ENCODE assay signal across 7 mouse cellular contexts in the genomic region with DNA sequence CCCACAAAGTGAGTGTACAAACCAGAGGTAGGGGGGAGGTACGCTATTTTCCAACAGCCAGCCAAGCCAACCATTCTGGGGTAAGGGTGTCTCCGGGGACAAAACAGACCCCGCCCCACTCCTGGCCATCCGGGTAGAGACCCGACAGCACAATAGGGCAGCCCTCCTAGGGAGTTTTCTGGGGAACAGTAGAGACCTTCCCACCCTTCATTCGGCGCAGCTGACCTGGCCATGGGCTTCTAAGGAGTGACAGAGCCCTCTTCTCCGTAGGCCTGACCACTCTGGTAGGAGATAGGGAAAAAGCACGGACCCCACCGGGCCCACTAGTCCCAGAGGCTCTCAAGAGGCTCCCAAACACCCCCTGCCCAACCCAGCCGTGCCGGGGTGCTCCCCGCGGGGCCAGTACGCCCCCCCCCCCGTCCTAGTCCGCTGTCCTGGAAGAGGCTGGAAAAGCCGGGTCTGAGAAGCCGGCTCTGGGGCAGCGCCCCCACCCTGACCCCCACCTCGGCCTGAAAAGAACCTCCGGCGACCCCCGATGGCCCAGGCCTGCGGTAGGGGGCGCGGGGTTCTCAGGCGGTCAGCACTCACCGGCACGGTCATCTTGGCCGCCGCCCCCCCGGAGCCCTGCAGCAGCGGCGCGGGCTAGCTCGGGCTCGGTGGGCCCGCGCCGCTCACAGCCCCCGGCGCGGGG. TPM values are rescaled to one million over a fixed set of nuclear protein-coding genes. Genes with fewer than 3 reads are reported as not detected.
A peak's percentile ranks its signal among the peaks of the same experiment; 100 is the strongest.
DNase-seq lines count a peak whose midpoint lies in the region; ATAC-seq lines count a peak whose summit lies in the region.

No protein-coding gene starts in this region.

- H3K4me3 ChIP-seq in neural tube, embryonic 11.5 days (ENCODE audit: low read depth, low read length): peak overlapping the region; percentile 92
- H3K4me3 ChIP-seq in embryonic facial prominence, embryonic 14.5 days (ENCODE audit: low read depth, low read length): peak overlapping the region; percentile 89
- peak overlapping the region; percentile 89 for H3K4me3 ChIP-seq in intestine, embryonic 16.5 days (ENCODE audit: low read length)
- peak overlapping the region; percentile 97 for H3K4me3 ChIP-seq in midbrain, embryonic 15.5 days

- no peaks in the 10 kb centered on the region for H3K27me3 ChIP-seq in neural tube, embryonic 11.5 days (ENCODE audit: control insufficient read depth, insufficient read depth, low read length)
- no peaks in the 10 kb centered on the region for H3K27me3 ChIP-seq in embryonic facial prominence, embryonic 14.5 days (replicated peaks; ENCODE audit: control insufficient read depth, insufficient read depth, low read length)
- H3K27me3 ChIP-seq in intestine, embryonic 16.5 days (replicated peaks; ENCODE audit: control insufficient read depth, insufficient read depth, low read length): no peaks in the 10 kb centered on the region
- H3K27me3 ChIP-seq in midbrain, embryonic 15.5 days (replicated peaks): no peaks in the 10 kb centered on the region

- peak overlapping the region; percentile 77 for H3K27ac ChIP-seq in neural tube, embryonic 11.5 days (ENCODE audit: low read depth, low read length)
- H3K27ac ChIP-seq in embryonic facial prominence, embryonic 14.5 days (replicated peaks; ENCODE audit: low read depth, low read length): peak overlapping the region; percentile 77
- peak overlapping the region; percentile 82 for H3K27ac ChIP-seq in intestine, embryonic 16.5 days (ENCODE audit: low read length)
- peak overlapping the region; percentile 84 for H3K27ac ChIP-seq in midbrain, embryonic 15.5 days

- peak; percentile 53 for ATAC-seq in neural tube, embryonic 11.5 days (ENCODE audit: insufficient read depth, low FRiP score, low TSS enrichment)
- ATAC-seq in embryonic facial prominence, embryonic 14.5 days (ENCODE audit: low read depth): peak; percentile 13; the same call in 1 of the 2 replicates
- ATAC-seq in intestine, embryonic 16.5 days: no peak
- ATAC-seq in midbrain, embryonic 15.5 days (replicated peaks): peak; percentile 34

- H3K36me3 ChIP-seq in neural tube, embryonic 11.5 days (ENCODE audit: control insufficient read depth, insufficient read depth, low read length): no peaks in the 10 kb centered on the region
- no peaks in the 10 kb centered on the region for H3K36me3 ChIP-seq in embryonic facial prominence, embryonic 14.5 days (ENCODE audit: control insufficient read depth, insufficient read depth, low read length)
- no peaks in the 10 kb centered on the region for H3K36me3 ChIP-seq in intestine, embryonic 16.5 days (ENCODE audit: control insufficient read depth, insufficient read depth, low read length)
- no peaks in the 10 kb centered on the region for H3K36me3 ChIP-seq in midbrain, embryonic 15.5 days (replicated peaks)

- no peaks in the 10 kb centered on the region for H3K9me3 ChIP-seq in neural tube, embryonic 11.5 days (ENCODE audit: control insufficient read depth, low read length)
- H3K9me3 ChIP-seq in embryonic facial prominence, embryonic 14.5 days (ENCODE audit: control insufficient read depth, low read length): no peaks in the 10 kb centered on the region
- H3K9me3 ChIP-seq in intestine, embryonic 16.5 days (ENCODE audit: control insufficient read depth, low read length): no peaks in the 10 kb centered on the region
- no peaks in the 10 kb centered on the region for H3K9me3 ChIP-seq in midbrain, embryonic 15.5 days

- peak; percentile 55 for DNase-seq in neural tube, embryonic 11.5 days (ENCODE audit: low spot score)
- DNase-seq in neural tube, embryonic 10.5 days (ENCODE audit: extremely low spot score, low spot score): no peak
- DNase-seq in embryonic facial prominence, embryonic 14.5 days (ENCODE audit: low spot score): peak; percentile 42
- no peak for DNase-seq in gastrocnemius, adult 8-10 months (ENCODE audit: low spot score in 2 of 2)
- DNase-seq in layer of hippocampus, adult 11-12 months (ENCODE audit: low spot score): no peak

- under 1% methylated on average over 39 of the region's 44 CpGs for WGBS in neural tube, embryonic 11.5 days
- WGBS in embryonic facial prominence, embryonic 14.5 days: 0% methylated on average over 8 of the region's 44 CpGs
- under 1% methylated on average over 43 of the region's 44 CpGs for WGBS in intestine, embryonic 16.5 days
- under 1% methylated on average over 33 of the region's 44 CpGs for WGBS in midbrain, embryonic 15.5 days

- peak overlapping the region; percentile 69 for H3K4me2 ChIP-seq in neural tube, embryonic 11.5 days (ENCODE audit: low read depth)
- H3K4me2 ChIP-seq in embryonic facial prominence, embryonic 14.5 days (ENCODE audit: low read depth, low read length): peak overlapping the region; percentile 76
- H3K4me2 ChIP-seq in intestine, embryonic 16.5 days (ENCODE audit: low read depth, low read length): peak overlapping the region; percentile 85
- peak overlapping the region; percentile 56 for H3K4me2 ChIP-seq in midbrain, embryonic 15.5 days

- peaks cover 52% of the 10 kb centered on the region for H3K4me1 ChIP-seq in neural tube, embryonic 11.5 days (ENCODE audit: control insufficient read depth, insufficient read depth, low read length)
- peaks cover 51% of the 10 kb centered on the region for H3K4me1 ChIP-seq in embryonic facial prominence, embryonic 14.5 days (ENCODE audit: control insufficient read depth, insufficient read depth, low read length)
- H3K4me1 ChIP-seq in intestine, embryonic 16.5 days (ENCODE audit: control insufficient read depth, insufficient read depth, low read length): peaks cover 76% of the 10 kb centered on the region
- peaks cover 69% of the 10 kb centered on the region for H3K4me1 ChIP-seq in midbrain, embryonic 15.5 days

- H3K9ac ChIP-seq in neural tube, embryonic 11.5 days (ENCODE audit: low read length): peak overlapping the region; percentile 93
- H3K9ac ChIP-seq in embryonic facial prominence, embryonic 14.5 days (ENCODE audit: low read depth, low read length): peak overlapping the region; percentile 95
- peak overlapping the region; percentile 97 for H3K9ac ChIP-seq in intestine, embryonic 16.5 days (ENCODE audit: low read depth, low read length)
- peak overlapping the region; percentile 92 for H3K9ac ChIP-seq in midbrain, embryonic 15.5 days

RNA-seq across cellular contexts. Expression of a gene that starts 0.4 kb away (rescaled TPM):
- 60.3 and 62.5 TPM in 2 replicates for polyA plus RNA-seq in neural tube, embryonic 11.5 days (2014; fragmentation: Nextera tagmentation; extraction: Ambion mirVana)
- 34.9 and 35.3 TPM in 2 replicates for polyA plus RNA-seq in embryonic facial prominence, embryonic 14.5 days (2014; fragmentation: Nextera tagmentation; extraction: Ambion mirVana)
- polyA plus RNA-seq in intestine, embryonic 16.5 days (2015; fragmentation: Nextera tagmentation; extraction: Ambion mirVana): 44.6 and 48.5 TPM in 2 replicates
- polyA plus RNA-seq in midbrain, embryonic 15.5 days (2015; fragmentation: Nextera tagmentation; extraction: Ambion mirVana): 51.9 and 55.8 TPM in 2 replicates
- 10 to 100 TPM; 10.7 to 11.1 (median 10.8) TPM for total RNA-seq in gastrocnemius, adult 8-10 months (2022)

RNA-seq across cellular contexts. Expression of a gene that starts 52.4 kb away (rescaled TPM):
- polyA plus RNA-seq in neural tube, embryonic 11.5 days (2014; fragmentation: Nextera tagmentation; extraction: Ambion mirVana): not detected in 2 replicates
- polyA plus RNA-seq in embryonic facial prominence, embryonic 14.5 days (2014; fragmentation: Nextera tagmentation; extraction: Ambion mirVana): not detected in 2 replicates
- 1,904 and 2,500 TPM in 2 replicates for polyA plus RNA-seq in intestine, embryonic 16.5 days (2015; fragmentation: Nextera tagmentation; extraction: Ambion mirVana)
- polyA plus RNA-seq in midbrain, embryonic 15.5 days (2015; fragmentation: Nextera tagmentation; extraction: Ambion mirVana): 2.5 TPM in 1 of 2 replicates, not detected in the other
- total RNA-seq in gastrocnemius, adult 8-10 months (2022): under 1 TPM in 1 of 4 experiments, not detected in 3; 0.35 TPM

Comparison
In these comparisons a context has a peak if more than half of its experiments do, and no peak if none do; other contexts are left out.
1. DNase-seq: peak in neural tube, embryonic 11.5 days (single experiment) and embryonic facial prominence, embryonic 14.5 days (single experiment); none in neural tube, embryonic 10.5 days (single experiment), gastrocnemius, adult 8-10 months (0 of 2) and layer of hippocampus, adult 11-12 months (single experiment).
2. RNA of a gene that starts 52.4 kb away (polyA plus RNA-seq): 1,904 to 2,500 TPM in intestine, embryonic 16.5 days; 2.5 TPM in midbrain, embryonic 15.5 days, not detected in neural tube, embryonic 11.5 days and not detected in embryonic facial prominence, embryonic 14.5 days; every median in the first group is over 100 times any median in the second.
3. Peak in every context shown above with its lines, with median percentiles within 50 percentile points of each other: H3K27ac ChIP-seq, H3K4me2 ChIP-seq, H3K4me3 ChIP-seq and H3K9ac ChIP-seq.